Comparison of ENCODE assay signal across 14 mouse cellular contexts in genomic region chr14:79262677-79263076, GRCm38 (mm10). TPM values are rescaled to one million over a fixed set of nuclear protein-coding genes. Genes with fewer than 3 reads are reported as not detected.
A peak's percentile ranks its signal among the peaks of the same experiment; 100 is the strongest.
DNase-seq lines count a peak whose midpoint lies in the region; ATAC-seq and TF ChIP-seq lines count a peak whose summit lies in the region.
"Had no signal": no experiment of that assay in that cellular context is flagged by ENCODE, and none has a peak within 500 bp of the region (broad histone marks: within the 10 kb centered on the region; RNA-seq: fewer than 3 reads in every experiment).

No protein-coding gene starts in this region.

- H3K4me3 ChIP-seq in hindbrain, embryonic 14.5 days (replicated peaks; ENCODE audit: low read length): no peak overlapping the region
- no peak overlapping the region for H3K4me3 ChIP-seq in hindbrain, embryonic 12.5 days
- no peak overlapping the region for H3K4me3 ChIP-seq in kidney, adult 2 months (ENCODE audit: insufficient read depth, low read depth, low read length)
- H3K4me3 ChIP-seq: embryonic facial prominence, embryonic 13.5 days; heart, adult 2 months; limb, embryonic 13.5 days had no signal

- no peaks in the 10 kb centered on the region for H3K36me3 ChIP-seq in hindbrain, embryonic 14.5 days (replicated peaks; ENCODE audit: control insufficient read depth, insufficient read depth)
- H3K36me3 ChIP-seq in hindbrain, embryonic 12.5 days: no peaks in the 10 kb centered on the region
- no peaks in the 10 kb centered on the region for H3K36me3 ChIP-seq in kidney, adult 2 months (ENCODE audit: control insufficient read depth, insufficient read depth, low read length)
- H3K36me3 ChIP-seq: embryonic facial prominence, embryonic 13.5 days; limb, embryonic 13.5 days had no signal

- no peak overlapping the region for H3K27ac ChIP-seq in hindbrain, embryonic 14.5 days
- no peak overlapping the region for H3K27ac ChIP-seq in hindbrain, embryonic 12.5 days
- no peak overlapping the region for H3K27ac ChIP-seq in kidney, adult 2 months (ENCODE audit: insufficient read depth, low read depth, low read length)
- H3K27ac ChIP-seq: embryonic facial prominence, embryonic 13.5 days; heart, adult 2 months; limb, embryonic 13.5 days had no signal

- no peaks in the 10 kb centered on the region for H3K27me3 ChIP-seq in hindbrain, embryonic 14.5 days (ENCODE audit: control insufficient read depth, insufficient read depth, low read length)
- no peaks in the 10 kb centered on the region for H3K27me3 ChIP-seq in hindbrain, embryonic 12.5 days
- no peaks in the 10 kb centered on the region for H3K27me3 ChIP-seq in kidney, adult 2 months (replicated peaks; ENCODE audit: control insufficient read depth, insufficient read depth, low read length)
- H3K27me3 ChIP-seq: embryonic facial prominence, embryonic 13.5 days; limb, embryonic 13.5 days had no signal

- no peak for TF ChIP-seq CTCF in kidney, adult 2 months (conservative IDR thresholded peaks at IDR 0.05; ENCODE audit: insufficient read depth, insufficient read length, low read depth, low read length)

- no peaks in the 10 kb centered on the region for H3K9me3 ChIP-seq in hindbrain, embryonic 14.5 days (ENCODE audit: control insufficient read depth, low read length)
- H3K9me3 ChIP-seq in hindbrain, embryonic 12.5 days (replicated peaks): no peaks in the 10 kb centered on the region
- H3K9me3 ChIP-seq: embryonic facial prominence, embryonic 13.5 days; limb, embryonic 13.5 days had no signal

- 80% methylated on average over 4 of the region's 4 CpGs for WGBS in hindbrain, embryonic 14.5 days
- WGBS in hindbrain, embryonic 12.5 days: 96% methylated on average over 4 of the region's 4 CpGs
- 96% methylated on average over 4 of the region's 4 CpGs for WGBS in kidney, adult 2 months

- H3K4me1 ChIP-seq in hindbrain, embryonic 14.5 days (replicated peaks; ENCODE audit: control insufficient read depth, insufficient read depth, low read length): no peaks in the 10 kb centered on the region
- no peaks in the 10 kb centered on the region for H3K4me1 ChIP-seq in hindbrain, embryonic 12.5 days
- no peaks in the 10 kb centered on the region for H3K4me1 ChIP-seq in kidney, adult 2 months (ENCODE audit: control insufficient read depth, insufficient read depth, low read length)
- H3K4me1 ChIP-seq: embryonic facial prominence, embryonic 13.5 days; limb, embryonic 13.5 days had no signal

- ATAC-seq in hindbrain, embryonic 14.5 days (ENCODE audit: low FRiP score): peak; percentile 68; the same call in 1 of the 2 replicates
- ATAC-seq in hindbrain, embryonic 12.5 days (ENCODE audit: low FRiP score): no peak

- no peak overlapping the region for H3K4me2 ChIP-seq in hindbrain, embryonic 14.5 days (replicated peaks)
- H3K4me2 ChIP-seq in hindbrain, embryonic 12.5 days (replicated peaks): no peak overlapping the region
- H3K4me2 ChIP-seq: embryonic facial prominence, embryonic 13.5 days; limb, embryonic 13.5 days had no signal

- DNase-seq in hindbrain, embryonic 14.5 days (ENCODE audit: low spot score): no peak
- DNase-seq in adipocyte (ENCODE audit: low spot score): peak; percentile 92
- DNase-seq in cerebellum, postnatal 14 days: peak; percentile 67 to 74
- peak; percentile 12 to 18 for DNase-seq in left cerebral cortex, adult 18-20 months (ENCODE audit: low spot score in 2 of 2)
- DNase-seq in retina, embryonic 14.5 days (ENCODE audit: low spot score): no peak
- DNase-seq in urinary bladder, postnatal 25 days (ENCODE audit: low spot score): no peak
- no peak for DNase-seq in kidney, adult 2 months
- DNase-seq: heart, adult 2 months; kidney, adult 18-20 months had no signal

- no peak overlapping the region for H3K9ac ChIP-seq in hindbrain, embryonic 14.5 days
- no peak overlapping the region for H3K9ac ChIP-seq in hindbrain, embryonic 12.5 days
- H3K9ac ChIP-seq: embryonic facial prominence, embryonic 13.5 days; limb, embryonic 13.5 days had no signal

- no peak for TF ChIP-seq POLR2A in kidney, adult 2 months (IDR thresholded peaks at IDR 0.05; ENCODE audit: low read depth, low read length)

RNA-seq across cellular contexts. Expression of gene Zfp957, which starts 15.5 kb away (rescaled TPM):
- polyA plus RNA-seq in hindbrain, embryonic 14.5 days (2014; fragmentation: Nextera tagmentation; extraction: Ambion mirVana): 0.08 TPM in 1 of 2 replicates, not detected in the other
- 0.19 TPM in 1 of 2 replicates, not detected in the other for polyA plus RNA-seq in hindbrain, embryonic 12.5 days (2016; fragmentation: Nextera tagmentation; extraction: Ambion mirVana)
- total RNA-seq in left cerebral cortex, adult 18-20 months (2021): not detected
- polyA plus RNA-seq in kidney, adult 2 months (2012; rRNA removed): not detected in 2 replicates
- total RNA-seq: CH12.LX; heart, adult 2 months; megakaryocyte progenitor cell, adult 5-6 weeks had no signal
- polyA plus RNA-seq: embryonic facial prominence, embryonic 13.5 days; heart, adult 2 months; limb, embryonic 13.5 days had no signal

RNA-seq across cellular contexts. Expression of gene Rgcc, which starts 38.8 kb away (rescaled TPM):
- polyA plus RNA-seq in hindbrain, embryonic 14.5 days (2014; fragmentation: Nextera tagmentation; extraction: Ambion mirVana): 36.4 and 40.4 TPM in 2 replicates
- polyA plus RNA-seq in hindbrain, embryonic 12.5 days (2016; fragmentation: Nextera tagmentation; extraction: Ambion mirVana): 32.4 and 41.0 TPM in 2 replicates
- 10 to 100 TPM; 29.7 to 33.7 TPM for total RNA-seq in left cerebral cortex, adult 18-20 months (2021)
- 91.9 and 108 TPM in 2 replicates for polyA plus RNA-seq in kidney, adult 2 months (2012; rRNA removed)

Comparison
In these comparisons a context has a peak if more than half of its experiments do, and no peak if none do; other contexts are left out.
1. DNase-seq: peak in adipocyte (single experiment), cerebellum, postnatal 14 days (2 of 2) and left cerebral cortex, adult 18-20 months (2 of 2); none in hindbrain, embryonic 14.5 days (single experiment), retina, embryonic 14.5 days (single experiment), urinary bladder, postnatal 25 days (single experiment) and kidney, adult 2 months (single experiment).